Mouse (Mus musculus): ENCODE data around the gene Faf1.

DNA sequence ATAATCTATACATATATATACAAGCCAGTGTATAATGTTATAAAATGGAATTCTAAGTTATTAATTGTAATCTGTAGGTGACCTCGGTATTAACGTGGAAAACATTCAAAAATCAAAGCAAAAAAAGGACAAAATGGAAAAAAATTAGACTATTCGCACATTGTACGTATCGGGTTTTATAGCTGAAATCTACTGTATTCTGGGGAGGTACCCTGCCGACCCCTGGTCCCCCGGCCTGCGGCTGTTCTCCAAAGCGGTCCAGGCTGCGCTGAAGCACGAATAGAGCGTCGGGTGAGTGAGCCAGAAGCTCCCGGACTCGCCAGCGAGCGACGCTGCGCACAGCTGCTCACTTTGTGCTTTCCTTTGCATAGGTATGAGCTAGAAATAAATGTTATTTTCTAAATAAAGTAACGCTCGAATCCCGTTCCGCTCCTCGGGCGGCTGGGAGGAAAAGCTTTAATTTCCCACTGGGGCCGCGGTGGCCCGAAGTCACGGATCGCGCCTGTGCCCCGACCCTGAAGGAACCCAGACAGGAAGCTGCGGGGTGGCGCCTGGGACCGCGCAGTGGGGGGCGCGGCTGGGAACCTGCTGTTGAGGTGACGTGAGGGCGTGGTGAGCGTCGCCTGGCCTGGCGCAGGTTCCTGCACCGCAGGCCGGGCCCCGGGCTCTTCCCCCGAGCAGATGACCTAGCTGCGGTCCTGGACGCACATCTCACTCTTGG lies 307.1 kb downstream of the Faf1 start:
- TF ChIP-seq POLR2A (IDR thresholded peaks at IDR 0.05; ENCODE audit: control insufficient read depth, extremely low read depth, insufficient read depth, low read length, poor library complexity) = no peak
- no peak for TF ChIP-seq CTCF (IDR thresholded peaks at IDR 0.05; ENCODE audit: borderline replicate concordance, control insufficient read depth, extremely low read depth, insufficient read depth, low read length, poor library complexity)
